Mouse (Mus musculus) mesoderm, embryonic 11.5 days (tissue): ENCODE results near the gene Cadm4.

Experiments used
- DNase-seq: peaks from one replicate; pipeline ENCODE4 v3.0.0-alpha.2; 2012; ENCODE audit warnings: low read depth, low spot score

The Cadm4 gene

DNA sequence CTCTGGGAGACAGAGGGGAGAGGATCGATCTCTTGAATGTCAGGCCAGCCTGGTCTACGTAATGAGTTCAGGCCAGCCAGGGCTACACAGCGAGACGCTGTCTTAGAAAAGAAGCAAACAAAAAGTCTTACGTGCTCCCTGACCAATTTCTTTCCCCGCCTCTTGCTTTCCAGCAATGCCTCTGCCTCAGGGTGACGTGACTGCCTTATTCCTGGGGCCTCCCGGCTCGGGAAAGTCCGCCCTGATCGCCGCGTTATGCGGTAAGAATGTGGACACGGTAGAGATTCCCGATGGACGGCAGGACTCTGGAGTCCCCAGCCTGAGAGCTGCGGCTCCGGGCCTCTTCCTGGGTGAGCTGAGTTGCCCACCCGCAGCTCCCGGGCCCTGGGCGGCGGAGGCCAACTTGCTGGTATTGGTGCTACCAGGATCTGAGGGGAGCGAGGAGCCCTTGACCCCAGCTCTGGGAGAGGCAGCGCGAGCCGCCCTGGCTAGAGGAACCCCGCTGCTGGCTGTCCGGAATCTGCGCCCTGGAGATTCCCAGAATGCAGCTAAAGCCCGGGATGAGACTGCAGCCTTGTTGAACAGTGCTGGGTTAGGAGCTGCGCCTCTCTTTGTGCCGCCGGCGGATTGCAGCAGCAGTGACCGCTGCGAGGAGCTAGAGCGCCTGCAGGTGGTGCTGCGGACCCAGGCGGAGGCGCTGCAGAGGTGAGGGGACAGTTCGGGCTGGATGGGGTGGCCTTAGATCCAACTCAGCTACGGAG is 49.6 kb downstream of the Cadm4 start:
- DNase-seq = peak; percentile 79

DNA sequence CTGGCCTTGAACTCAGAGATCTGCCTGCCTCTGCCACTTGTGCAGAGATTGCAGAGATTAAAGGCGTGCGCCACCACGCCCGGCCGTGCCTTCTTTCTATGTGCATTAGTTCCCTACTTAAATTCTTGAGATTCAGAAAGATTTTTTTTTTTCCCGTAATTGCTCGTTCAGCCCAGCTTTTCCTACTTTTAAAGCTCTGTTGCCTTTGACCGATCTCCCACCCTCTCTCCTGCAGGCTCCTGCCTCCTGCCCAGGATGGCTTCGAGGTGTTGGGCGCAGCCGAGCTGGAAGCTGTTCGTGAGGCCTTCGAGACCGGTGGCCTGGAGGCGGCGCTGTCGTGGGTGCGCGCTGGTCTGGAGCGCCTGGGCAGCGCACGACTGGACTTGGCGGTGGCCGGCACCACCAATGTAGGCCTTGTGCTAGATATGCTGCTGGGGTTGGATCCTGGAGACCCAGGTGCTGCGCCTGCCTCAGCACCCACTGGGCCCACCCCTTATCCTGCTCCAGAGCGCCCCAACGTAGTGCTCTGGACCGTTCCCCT is 51.3 kb downstream of the Cadm4 start:
- DNase-seq = no peak

DNA sequence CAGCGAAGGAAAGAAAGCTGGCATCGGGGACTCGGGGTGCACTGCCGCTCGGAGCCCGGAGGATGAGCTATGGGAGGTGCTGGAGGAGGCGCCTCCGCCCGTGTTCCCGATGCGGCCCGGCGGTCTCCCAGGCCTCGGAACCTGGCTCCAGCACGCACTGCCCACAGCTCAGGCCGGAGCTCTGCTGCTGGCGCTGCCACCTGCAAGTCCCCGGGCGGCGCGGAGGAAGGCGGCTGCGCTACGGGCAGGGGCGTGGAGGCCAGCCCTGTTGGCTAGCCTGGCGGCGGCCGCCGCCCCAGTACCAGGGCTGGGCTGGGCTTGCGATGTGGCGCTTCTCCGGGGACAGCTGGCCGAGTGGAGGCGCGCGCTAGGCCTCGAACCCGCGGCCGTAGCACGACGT is 52.0 kb downstream of the Cadm4 start:
- no peak for DNase-seq

DNA sequence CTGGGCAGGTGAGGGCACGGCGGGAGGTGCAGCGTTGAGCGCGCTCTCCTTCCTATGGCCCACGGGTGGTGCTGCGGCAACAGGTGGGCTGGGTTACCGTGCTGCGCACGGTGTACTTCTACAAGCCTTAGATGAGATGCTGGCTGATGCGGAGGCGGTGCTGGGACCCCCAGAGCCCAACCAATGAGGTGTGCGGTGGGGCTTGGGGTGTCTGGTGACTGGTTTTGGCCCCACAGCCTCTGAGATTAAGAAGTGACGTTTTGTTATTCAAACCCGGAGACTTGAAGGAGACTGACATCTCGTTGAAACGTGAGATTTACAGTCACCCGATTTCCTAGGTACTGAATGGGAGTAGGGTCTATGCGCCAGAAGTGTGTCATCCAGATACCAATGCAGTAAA is 52.5 kb downstream of the Cadm4 start:
- no peak for DNase-seq

DNA sequence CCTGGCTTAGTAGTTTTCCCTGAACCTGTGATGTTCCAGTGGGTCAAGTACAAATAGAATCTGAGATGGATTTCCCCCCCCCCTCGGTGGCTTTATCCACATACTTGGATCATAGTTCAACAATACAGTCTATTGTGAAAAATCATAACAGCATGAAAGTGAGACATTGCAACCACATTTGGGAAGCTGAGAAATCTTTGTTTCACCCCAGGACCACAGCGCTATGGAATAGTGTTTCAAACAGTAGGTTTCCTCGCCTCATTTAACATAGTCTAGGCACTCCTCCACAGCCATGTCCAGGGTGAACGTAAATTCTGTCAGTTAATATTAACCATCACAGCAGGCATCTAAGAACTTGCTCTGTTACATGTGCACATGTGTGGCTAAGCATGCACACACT is 55.3 kb downstream of the Cadm4 start:
- no peak for DNase-seq

DNA sequence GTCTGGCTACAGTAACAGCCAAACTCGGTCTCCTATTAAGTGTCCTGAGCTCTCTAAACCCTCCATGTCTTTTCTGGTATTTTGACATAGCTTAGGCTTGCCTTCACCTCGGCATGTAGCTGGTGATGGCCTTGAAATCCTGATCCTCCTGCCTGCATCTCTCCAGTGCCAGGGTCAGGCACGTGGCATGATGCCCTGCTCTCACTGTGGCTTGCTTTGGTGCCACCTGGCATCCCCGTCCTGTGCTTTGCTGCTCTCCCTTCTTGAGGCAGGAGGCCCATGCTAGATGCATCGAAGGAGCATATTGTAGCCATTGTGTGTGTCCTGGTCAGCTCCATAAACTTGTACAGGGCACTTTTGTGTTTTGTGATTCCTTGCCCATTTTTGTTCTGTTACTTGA is 55.8 kb downstream of the Cadm4 start:
- DNase-seq = no peak

DNA sequence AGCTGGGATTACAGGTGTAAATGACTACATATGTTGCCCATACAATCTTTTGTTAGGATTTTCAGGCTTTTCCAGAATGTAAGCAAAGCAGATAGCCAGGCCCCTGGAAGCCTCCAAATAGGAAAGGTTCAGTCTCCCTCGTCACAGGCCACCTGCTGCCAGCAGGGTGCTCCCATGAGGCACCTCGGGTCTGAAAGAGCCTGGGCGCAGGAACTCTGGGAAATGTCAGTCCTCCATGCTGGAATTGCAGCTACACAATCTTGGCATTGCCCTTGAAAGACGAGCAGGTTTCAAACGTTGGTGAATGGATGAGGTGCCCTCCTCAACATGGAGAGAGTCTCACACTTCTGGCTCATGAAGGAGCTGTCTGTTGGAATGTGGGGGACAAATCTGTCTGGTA is 56.3 kb downstream of the Cadm4 start:
- no peak for DNase-seq

DNA sequence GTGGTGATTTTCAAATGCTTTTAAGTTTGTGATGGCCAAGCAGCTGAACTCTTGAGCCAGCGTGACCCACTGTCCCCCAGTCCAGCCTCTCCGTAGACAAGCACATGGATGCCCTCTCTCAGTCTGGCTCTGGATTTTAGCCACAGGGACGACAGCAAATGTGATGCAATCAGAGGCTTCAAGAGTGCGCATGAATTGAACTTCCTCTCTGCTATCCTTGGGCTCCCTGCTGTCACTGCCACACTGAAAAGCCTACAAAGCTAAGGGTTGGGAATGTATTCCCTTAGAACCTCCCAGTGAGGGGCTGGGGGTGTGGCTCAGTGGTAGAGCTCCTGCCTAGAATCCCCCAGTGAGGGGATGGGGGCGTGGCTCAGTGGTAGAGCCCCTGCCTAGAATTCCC is 56.9 kb downstream of the Cadm4 start:
- no peak for DNase-seq

DNA sequence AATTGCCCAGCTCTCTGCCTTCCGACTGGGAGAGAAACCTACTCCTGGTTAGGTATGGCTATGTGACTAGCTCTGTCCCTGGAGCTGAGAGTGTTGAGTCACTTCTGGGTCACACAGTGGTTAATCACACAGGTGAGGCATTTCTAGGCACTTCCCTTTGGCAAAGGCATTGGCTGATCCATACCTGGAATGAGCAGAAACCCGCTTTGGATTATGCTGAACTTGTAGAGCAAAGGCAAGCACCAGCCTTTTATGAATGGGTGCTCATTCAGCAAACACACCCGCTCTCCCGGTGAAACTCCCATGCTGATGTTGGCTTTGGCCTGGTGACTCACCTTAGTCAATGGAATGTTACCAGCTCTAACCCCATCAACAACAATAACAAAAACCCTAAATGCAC is 57.9 kb downstream of the Cadm4 start:
- no peak for DNase-seq

DNA sequence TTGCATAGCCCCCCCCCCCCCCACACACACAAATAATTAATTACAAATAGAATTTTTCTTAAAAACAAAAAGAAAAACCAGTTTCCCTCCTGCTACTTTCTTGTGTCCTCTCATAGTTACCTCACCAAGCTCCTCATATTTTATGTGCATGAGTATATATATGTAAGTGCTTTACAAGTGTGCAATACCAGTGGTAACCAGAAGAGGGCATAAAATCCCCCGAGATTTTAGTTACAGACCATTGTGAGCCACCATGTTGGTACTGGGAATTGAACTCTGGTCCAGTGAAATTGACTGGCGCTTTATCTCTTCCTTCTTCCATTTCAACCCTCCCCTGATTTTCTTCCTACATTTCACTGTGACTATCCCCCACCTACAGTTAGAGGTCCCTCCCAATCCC is 62.7 kb downstream of the Cadm4 start:
- DNase-seq = no peak

DNA sequence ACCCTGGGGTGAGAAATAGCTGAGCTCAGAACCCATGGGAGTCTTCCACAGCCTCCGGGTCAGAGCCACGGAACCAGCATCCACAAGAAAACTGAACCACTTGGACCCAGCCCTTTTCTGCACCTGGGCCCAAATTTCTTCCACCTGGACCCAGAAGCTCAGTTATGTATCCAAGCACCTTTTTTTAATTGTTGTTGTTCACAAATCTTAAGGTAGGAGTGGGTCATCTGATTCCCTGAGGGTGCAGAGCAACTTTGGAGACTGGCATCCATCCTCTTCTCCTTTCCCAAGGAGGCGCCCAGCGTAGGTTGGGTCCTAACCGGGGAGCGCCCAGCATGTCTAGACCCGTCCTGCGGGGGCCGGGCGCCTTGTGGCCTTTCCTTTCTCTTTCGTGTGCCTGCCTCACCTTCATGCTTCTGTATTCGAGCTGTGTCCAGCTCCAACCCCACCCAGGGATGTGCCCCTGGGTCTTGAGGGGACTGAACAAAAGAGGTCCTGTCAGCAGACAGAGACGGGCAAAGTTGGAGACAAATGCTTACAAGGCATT is 64.3 kb downstream of the Cadm4 start, which contains the start of the genes Pinlyp and Xrcc1:
Gene Pinlyp (minus strand): TSS at position 51 of the 547 bp plus-strand sequence.
Gene Xrcc1 (plus strand): TSS at position 222 of the 547 bp plus-strand sequence.
- no peak for DNase-seq

DNA sequence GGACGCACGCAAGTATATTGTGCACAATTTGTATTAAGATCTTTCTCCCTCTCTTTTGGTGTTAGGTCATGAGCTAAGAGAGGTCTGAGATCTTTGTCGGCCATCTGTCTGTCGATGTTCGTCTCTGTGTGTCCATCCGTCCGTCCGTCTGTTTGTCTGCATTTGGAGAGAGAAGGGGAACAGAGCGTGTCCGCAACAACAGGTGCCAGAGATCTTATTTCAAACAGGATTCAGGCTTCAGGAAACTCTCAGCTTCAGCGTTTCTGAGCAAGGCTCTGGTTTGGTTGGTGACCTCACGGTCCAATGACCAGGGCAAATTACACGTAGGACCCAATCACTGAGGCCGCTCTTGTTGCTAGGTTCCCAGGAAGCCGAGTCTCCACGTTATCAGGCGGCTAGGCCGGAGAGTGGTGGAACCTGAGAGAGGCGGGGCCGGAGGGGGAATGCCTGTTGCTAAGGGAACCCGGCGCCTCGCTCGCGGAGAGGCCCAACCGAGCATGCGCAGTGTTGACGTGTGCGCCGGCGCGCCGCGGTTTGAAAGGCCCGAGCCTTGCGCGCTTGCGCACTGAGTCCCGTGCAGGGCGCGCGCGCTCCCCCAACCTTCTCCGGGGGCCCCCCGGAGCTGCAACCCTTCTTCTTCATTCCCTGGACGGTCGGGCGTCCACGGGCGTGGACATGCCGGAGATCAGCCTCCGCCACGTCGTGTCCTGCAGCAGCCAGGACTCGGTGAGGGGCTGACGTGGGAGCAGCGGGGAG is 65.0 kb downstream of the Cadm4 start:
- peak; percentile 99 for DNase-seq

DNA sequence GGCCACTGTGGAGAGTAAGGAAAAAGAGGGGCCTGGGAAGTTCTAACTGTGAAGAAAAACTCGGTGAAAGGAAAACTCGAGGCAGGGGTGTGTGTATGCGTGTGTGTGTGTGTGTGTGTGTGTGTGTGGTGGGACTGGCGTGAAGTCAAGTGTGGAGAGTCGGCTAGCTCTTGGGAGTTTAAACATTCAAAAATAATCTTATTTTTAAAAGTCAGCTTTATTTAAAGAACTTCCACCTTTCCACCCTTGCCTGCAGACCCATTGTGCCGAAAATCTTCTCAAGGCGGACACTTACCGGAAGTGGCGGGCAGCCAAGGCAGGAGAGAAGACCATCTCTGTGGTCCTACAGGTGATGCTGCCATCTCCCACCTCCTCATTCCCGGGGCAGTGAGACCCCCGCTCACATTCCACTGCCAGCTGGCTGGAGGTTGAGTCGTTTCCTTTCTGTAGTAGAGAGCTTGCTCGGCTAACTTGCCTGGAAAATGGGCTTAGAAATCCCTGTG is 65.8 kb downstream of the Cadm4 start:
- no peak for DNase-seq

DNA sequence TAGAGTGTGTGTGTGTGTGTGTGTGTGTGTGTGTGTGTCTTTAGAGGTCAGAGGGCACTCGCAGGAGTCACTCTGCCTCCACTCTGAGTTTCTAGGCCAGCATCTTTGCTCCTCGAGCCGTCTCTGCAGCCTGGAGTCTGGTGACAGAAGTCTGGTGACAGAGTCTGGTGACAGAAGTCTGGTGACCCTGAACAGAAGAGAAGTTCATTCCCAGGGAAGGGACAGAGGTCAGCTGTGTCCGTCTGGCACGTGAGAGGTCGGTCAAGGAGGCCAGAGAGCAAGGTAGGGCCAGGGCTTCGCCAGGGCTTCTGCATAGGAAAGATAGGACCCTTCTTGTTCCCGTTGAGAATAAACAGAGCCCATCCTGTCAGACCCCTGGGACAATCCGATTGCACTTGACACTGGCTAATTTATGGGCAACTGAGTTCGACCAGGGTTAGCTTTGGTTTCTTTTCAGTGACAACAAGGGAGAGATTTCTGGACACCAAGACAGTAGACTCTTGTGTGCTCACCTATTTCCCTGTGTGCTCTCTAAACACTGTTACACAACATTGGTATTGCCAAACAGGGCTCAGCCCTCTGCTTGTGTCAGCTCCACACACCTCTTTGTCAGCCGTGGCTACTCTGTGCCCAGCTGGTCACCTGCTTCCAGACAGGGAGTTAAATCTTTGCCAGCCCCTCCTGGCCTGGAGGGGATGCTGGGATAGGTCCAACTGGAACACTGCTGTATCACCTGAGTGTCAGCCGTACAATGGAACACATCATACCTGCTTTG is 70.3 kb downstream of the Cadm4 start:
- no peak for DNase-seq
